Mouse (Mus musculus) neural tube, embryonic 10.5 days (tissue): Measurements from ENCODE around the gene Hrk.

Experiments used
- DNase-seq: peaks from one replicate; pipeline ENCODE4 v3.0.0-alpha.2; 2017; ENCODE audit warnings: low spot score; ENCODE audit errors: extremely low spot score

Hrk gene

GRCm38 (mm10) chr5:118164581-118164980 lies at the start of gene Hrk:
Gene Hrk, plus strand, starts transcription at chr5:118164648.
- no peak for DNase-seq

- no peak for DNase-seq
Measured at GRCm38 (mm10) chr5:118118351-118118750, 46.1 kb upstream of the Hrk start.

GRCm38 (mm10) chr5:118118922-118119321 lies 45.5 kb upstream of the Hrk start:
- DNase-seq = no peak

- DNase-seq = no peak
Measured at GRCm38 (mm10) chr5:118120670-118121069, 43.8 kb upstream of the Hrk start.

- no peak for DNase-seq
Measured at GRCm38 (mm10) chr5:118121928-118122327, 42.5 kb upstream of the Hrk start.

- DNase-seq = no peak
Measured at GRCm38 (mm10) chr5:118123096-118123495, 41.4 kb upstream of the Hrk start.

- no peak for DNase-seq
Measured at GRCm38 (mm10) chr5:118126671-118127070, 37.8 kb upstream of the Hrk start.

- no peak for DNase-seq
Measured at GRCm38 (mm10) chr5:118128208-118128607, 36.2 kb upstream of the Hrk start.

GRCm38 (mm10) chr5:118128651-118129050 lies 35.8 kb upstream of the Hrk start:
- no peak for DNase-seq

GRCm38 (mm10) chr5:118136391-118136790 lies 28.1 kb upstream of the Hrk start:
- DNase-seq = no peak

GRCm38 (mm10) chr5:118139630-118140029 lies 24.8 kb upstream of the Hrk start:
- DNase-seq = no peak

- no peak for DNase-seq
Measured at GRCm38 (mm10) chr5:118142471-118142870, 22.0 kb upstream of the Hrk start.

- DNase-seq = no peak
Measured at GRCm38 (mm10) chr5:118143211-118144026, 21.0 kb upstream of the Hrk start.

- DNase-seq = no peak
Measured at GRCm38 (mm10) chr5:118144327-118144726, 20.1 kb upstream of the Hrk start.

- DNase-seq = no peak
Measured at GRCm38 (mm10) chr5:118144770-118145169, 19.7 kb upstream of the Hrk start.

GRCm38 (mm10) chr5:118145458-118145857 lies 19.0 kb upstream of the Hrk start:
- no peak for DNase-seq

- no peak for DNase-seq
Measured at GRCm38 (mm10) chr5:118145999-118146679, 18.3 kb upstream of the Hrk start.

GRCm38 (mm10) chr5:118147264-118147663 lies 17.2 kb upstream of the Hrk start:
- no peak for DNase-seq

GRCm38 (mm10) chr5:118149711-118150110 lies 14.7 kb upstream of the Hrk start:
- no peak for DNase-seq

GRCm38 (mm10) chr5:118154839-118155564 lies 9.4 kb upstream of the Hrk start, which contains the start of gene Fbxw8:
Gene Fbxw8, minus strand, starts transcription at chr5:118155464.
- peak; percentile 95 for DNase-seq

GRCm38 (mm10) chr5:118155565-118155947 lies 8.9 kb upstream of the Hrk start:
- no peak for DNase-seq

GRCm38 (mm10) chr5:118156976-118157375 lies 7.5 kb upstream of the Hrk start:
- no peak for DNase-seq
